Mouse (Mus musculus) small intestine, adult 2 months (tissue): ENCODE measurements around the gene Olfr578.

Experiments used
- CTCF ChIP-seq: fragments of 200-500 bp; IDR thresholded peaks from 2 replicates; pipeline ENCODE4 v1.5.1; 2012; ENCODE audit warnings: low read depth, mild to moderate bottlenecking, control low read depth, inconsistent platforms, low read length, moderate library complexity, mixed read lengths; ENCODE audit not compliant: insufficient replicate concordance, insufficient read length; ENCODE audit errors: extremely low read depth
- POLR2A ChIP-seq: fragments of 200-500 bp; IDR thresholded peaks from 2 replicates; pipeline ENCODE4 v1.6.1; 2012; ENCODE audit warnings: low read depth, mild to moderate bottlenecking, control low read depth, inconsistent platforms, low read length, moderate library complexity

DNA sequence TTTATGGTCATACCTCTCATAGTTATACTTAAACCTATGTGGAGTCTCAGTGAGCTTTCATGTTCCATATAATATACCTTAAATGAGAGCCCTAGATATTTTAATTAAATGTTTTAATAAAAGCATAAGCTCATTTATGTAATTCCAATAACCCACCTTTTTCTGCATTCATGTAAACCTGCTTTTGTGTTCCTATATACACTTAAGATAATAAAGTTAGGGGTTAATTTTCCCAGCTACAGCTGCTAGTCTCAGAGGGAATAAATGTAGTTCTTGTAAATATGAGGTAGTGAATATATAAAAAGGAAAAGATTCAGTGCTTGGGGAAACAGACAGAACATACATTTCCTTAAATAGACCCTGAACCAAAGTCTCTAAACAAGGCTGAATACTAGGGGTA, 48.6 kb upstream of the Olfr578 start, which contains the start of gene Olfr582:
- TF ChIP-seq POLR2A (no peak), CTCF (no peak)
